Mouse (Mus musculus): ENCODE measurements around the gene Tpm4.

DNA sequence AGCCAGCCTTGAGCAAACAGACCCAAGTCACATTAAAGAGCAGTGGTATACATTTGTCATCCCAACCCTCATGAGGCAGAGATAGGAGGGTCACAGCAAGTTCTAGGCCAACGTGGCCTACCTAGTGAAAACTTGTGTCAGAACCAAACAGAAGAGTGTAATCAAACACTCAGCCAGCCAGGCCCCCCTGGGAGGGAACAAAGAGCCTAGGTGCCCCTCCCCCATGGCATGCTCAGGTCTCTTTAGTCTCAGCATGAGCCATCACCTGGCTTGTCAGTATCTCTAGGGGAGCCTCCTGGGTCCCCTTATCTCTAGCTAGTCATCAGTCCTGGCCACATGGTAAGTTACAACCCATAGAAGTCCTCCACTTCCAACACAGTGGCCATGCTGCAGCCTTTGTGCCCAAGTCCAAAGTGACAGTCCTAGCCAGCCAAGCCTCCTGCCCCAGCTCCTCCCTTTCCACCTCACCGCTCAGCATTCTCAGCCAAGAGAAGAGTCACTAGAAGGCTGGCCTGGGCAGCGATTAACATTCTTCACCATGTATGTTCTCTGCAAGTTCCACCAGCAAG, 35.0 kb downstream of the Tpm4 start:
- TF ChIP-seq CEBPB (IDR thresholded peaks at IDR 0.05; ENCODE audit: low read depth) (no peak), CTCF (IDR thresholded peaks at IDR 0.05; ENCODE audit: control insufficient read depth, insufficient read depth, insufficient read length) (no peak), USF1 (IDR thresholded peaks at IDR 0.05; ENCODE audit: low read depth) (no peak), MAX (IDR thresholded peaks at IDR 0.05) (no peak)

Data from C2C12 (cell line).